Mouse (Mus musculus) neutrophil, adult 65 days (primary cell): ENCODE data around the gene Rnf183. TPM values are rescaled to one million over a fixed set of nuclear protein-coding genes. Genes with fewer than 3 reads are reported as not detected.

Experiments used
- total RNA-seq: library from RNA; stranded (reverse); gene quantifications from 2 replicates; pipeline ENCODE4 v1.2.4, GENCODE M21; 2023

The Rnf183 gene
- total RNA-seq = not detected in 2 replicates

GRCm38 (mm10) chr4:62435081-62435480, at the start of gene Rnf183:
Rnf183 (minus strand) TSS chr4:62435252.

GRCm38 (mm10) chr4:62479937-62480708, 45.1 kb upstream of the Rnf183 start, which contains the start of gene Bspry:
Bspry (plus strand) TSS chr4:62480053.

GRCm38 (mm10) chr4:62470598-62471051, 35.6 kb upstream of the Rnf183 start, which contains the start of gene Wdr31:
Wdr31 (minus strand) TSS chr4:62470896.

GRCm38 (mm10) chr4:62408601-62409282, 26.3 kb downstream of the Rnf183 start, which contains the start of the genes Cdc26 and Prpf4:
Cdc26 (minus strand) TSS chr4:62408642.
Prpf4 (plus strand) TSS chr4:62408797.

Other genes starting within 250 kb of the Rnf183 start
- not detected in 2 replicates for gene Zfp37, start 204.2 kb downstream of the Rnf183 start, total RNA-seq
- gene Slc31a2, start 172.7 kb downstream of the Rnf183 start, total RNA-seq = 56.2 and 70.8 TPM in 2 replicates
- 85.9 and 99.2 TPM in 2 replicates for gene Fkbp15, start 74.7 kb downstream of the Rnf183 start, total RNA-seq
- gene Slc31a1, start 74.5 kb downstream of the Rnf183 start, total RNA-seq = 13.2 and 13.6 TPM in 2 replicates
- 28.3 and 30.1 TPM in 2 replicates for gene Cdc26, start 26.6 kb downstream of the Rnf183 start, total RNA-seq
- gene Prpf4, start 26.5 kb downstream of the Rnf183 start, total RNA-seq = 7.7 and 9.6 TPM in 2 replicates
- gene Wdr31, start 35.6 kb upstream of the Rnf183 start, total RNA-seq = not detected in 2 replicates
- 0.36 and 0.69 TPM in 2 replicates for gene Bspry, start 44.8 kb upstream of the Rnf183 start, total RNA-seq
- 0.88 TPM in 1 of 2 replicates, not detected in the other for gene Hdhd3, start 68.2 kb upstream of the Rnf183 start, total RNA-seq
- 5.5 and 7.0 TPM in 2 replicates for gene Alad, start 84.7 kb upstream of the Rnf183 start, total RNA-seq
- 12.1 and 15.4 TPM in 2 replicates for gene Pole3, start 89.8 kb upstream of the Rnf183 start, total RNA-seq
- gene 4933430I17Rik, start 90.1 kb upstream of the Rnf183 start, total RNA-seq = 0.51 TPM in 1 of 2 replicates, not detected in the other
- gene Rgs3, start 124.6 kb upstream of the Rnf183 start, total RNA-seq = 75.7 and 81.2 TPM in 2 replicates